Mouse (Mus musculus): ENCODE data around the gene P3h2. TPM values are rescaled to one million over a fixed set of nuclear protein-coding genes. Genes with fewer than 3 reads are reported as not detected.

Gene P3h2
- polyA plus RNA-seq, 1 experiment from 2014 or later = 8.7 TPM

DNA sequence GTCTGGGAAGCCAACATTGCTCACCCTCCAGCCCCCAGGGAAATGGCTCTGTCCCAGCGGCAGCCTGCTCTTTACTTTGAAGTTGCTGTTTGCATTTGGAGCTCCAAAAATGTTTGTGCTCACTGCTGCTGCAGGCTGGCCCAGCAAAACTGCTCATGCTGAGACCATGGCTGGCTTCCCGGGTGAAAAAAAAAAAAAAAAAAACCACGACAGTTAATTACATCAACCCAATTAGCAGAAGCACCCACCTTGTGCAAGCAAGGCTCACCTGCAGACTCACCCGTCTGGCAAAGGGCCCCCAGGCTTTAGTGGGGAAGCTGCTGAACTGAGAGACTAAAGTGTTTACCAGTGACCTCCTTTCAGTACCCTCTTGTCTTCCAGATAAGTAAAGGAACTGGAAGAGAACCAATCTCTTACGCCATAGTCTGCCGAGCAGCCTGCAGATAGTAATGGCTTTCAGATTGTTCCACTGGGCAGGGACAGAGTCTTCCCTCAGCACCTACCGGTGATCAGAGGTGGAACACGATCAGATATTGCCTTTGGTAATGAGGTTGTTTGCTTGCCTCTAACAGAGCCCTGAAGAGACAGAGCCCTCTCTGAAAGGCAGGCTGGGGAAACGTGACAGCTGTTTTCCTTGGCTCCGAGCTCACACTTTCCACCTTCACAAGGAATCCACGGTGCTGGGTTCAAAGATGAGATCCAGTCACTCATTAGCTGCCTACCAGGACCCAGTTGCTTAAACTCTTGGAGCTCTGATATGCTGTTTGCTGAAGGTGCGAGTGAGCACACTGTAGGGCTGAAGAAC, 160.2 kb downstream of the P3h2 start:
- no peak for ATAC-seq (replicated peaks; ENCODE audit: low FRiP score)
- Histone ChIP-seq H3K4me2 (no peak overlapping the region), H3K36me3 (no peaks in the 10 kb centered on the region), H3K27ac (no peak overlapping the region), H3K9me3 (replicated peaks) (no peaks in the 10 kb centered on the region), H3K27me3 (no peaks in the 10 kb centered on the region), H3K4me3 (replicated peaks) (no peak overlapping the region), H3K4me1 (no peaks in the 10 kb centered on the region), H3K9ac (no peak overlapping the region)
- WGBS = 43% methylated on average over 12 of the region's 12 CpGs

DNA sequence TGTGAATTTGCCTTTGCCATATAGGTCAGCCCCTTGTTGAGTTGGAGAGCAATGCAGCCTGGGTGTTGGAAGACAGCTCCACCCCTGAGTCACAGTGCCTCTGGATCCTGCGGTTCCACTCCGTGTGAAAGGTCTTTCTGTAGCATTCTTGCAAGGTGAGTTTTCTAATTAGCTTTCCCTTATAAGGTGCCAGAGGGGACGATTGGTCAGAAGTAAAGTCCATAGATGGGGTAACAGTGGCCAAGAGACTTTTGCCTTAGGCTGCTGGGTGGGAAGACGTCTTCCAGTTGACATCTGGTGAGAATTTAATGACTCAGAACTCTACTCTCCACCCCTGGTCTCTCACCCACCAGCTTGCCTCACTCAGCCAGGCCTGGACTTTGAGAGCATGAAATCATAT, 163.3 kb downstream of the P3h2 start:
- H3K27ac ChIP-seq = no peak overlapping the region
- no peak overlapping the region for H3K4me3 ChIP-seq (replicated peaks)
- no peak for ATAC-seq (replicated peaks; ENCODE audit: low FRiP score)
- 62% methylated on average over 4 of the region's 4 CpGs for WGBS
- no peak overlapping the region for H3K9ac ChIP-seq
- no peak overlapping the region for H3K4me2 ChIP-seq
- no peaks in the 10 kb centered on the region for H3K9me3 ChIP-seq (replicated peaks)
- no peaks in the 10 kb centered on the region for H3K36me3 ChIP-seq
- H3K27me3 ChIP-seq = no peaks in the 10 kb centered on the region
- H3K4me1 ChIP-seq = no peaks in the 10 kb centered on the region

DNA sequence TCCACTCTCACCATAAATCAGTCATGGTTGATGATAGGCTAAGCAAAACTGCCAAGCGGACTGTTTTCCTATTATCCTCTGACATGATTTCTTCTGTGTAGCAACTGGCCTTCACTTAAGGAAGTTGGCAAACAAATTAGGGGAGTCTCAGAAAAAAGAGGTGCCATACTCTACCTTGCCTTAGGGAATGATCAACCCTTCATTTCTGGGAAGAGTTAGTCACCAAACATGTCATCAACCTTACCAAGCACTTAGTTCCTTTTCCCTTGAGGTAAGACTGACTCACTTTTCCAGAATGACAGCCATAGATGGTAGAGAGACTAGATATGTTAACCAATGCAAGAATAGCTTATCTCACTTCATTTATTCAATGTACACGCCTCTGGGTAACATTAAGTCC, 171.4 kb downstream of the P3h2 start:
- Histone ChIP-seq H3K36me3 (no peaks in the 10 kb centered on the region), H3K4me1 (no peaks in the 10 kb centered on the region), H3K27ac (no peak overlapping the region), H3K9ac (no peak overlapping the region), H3K27me3 (no peaks in the 10 kb centered on the region), H3K4me2 (no peak overlapping the region), H3K4me3 (replicated peaks) (no peak overlapping the region), H3K9me3 (replicated peaks) (no peaks in the 10 kb centered on the region)
- ATAC-seq (replicated peaks; ENCODE audit: low FRiP score) = no peak
- WGBS = 87% methylated on average over 2 of the region's 2 CpGs

DNA sequence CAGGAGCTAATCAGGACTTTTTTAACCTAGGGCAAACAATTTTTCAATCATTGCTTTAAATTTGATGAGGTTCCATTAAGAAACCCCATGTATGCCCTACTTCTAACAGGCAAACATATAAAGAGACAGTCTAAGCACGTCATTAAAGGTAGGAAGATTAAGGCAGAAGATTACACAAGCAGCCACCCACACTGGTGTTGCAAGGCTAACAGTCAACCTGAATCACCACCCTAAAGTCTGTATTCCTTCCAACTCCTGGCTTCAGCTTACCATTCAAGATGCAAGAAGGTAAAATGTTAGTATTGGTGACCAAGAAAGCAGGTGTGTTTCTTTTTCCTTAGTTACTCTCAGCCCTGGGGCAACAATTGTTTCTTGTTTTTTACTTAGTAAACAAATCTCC, 193.4 kb downstream of the P3h2 start:
- H3K4me1 ChIP-seq = no peaks in the 10 kb centered on the region
- H3K9me3 ChIP-seq (replicated peaks) = no peaks in the 10 kb centered on the region
- H3K4me3 ChIP-seq (replicated peaks) = no peak overlapping the region
- H3K4me2 ChIP-seq = no peak overlapping the region
- H3K36me3 ChIP-seq = no peaks in the 10 kb centered on the region
- H3K9ac ChIP-seq = no peak overlapping the region
- no peaks in the 10 kb centered on the region for H3K27me3 ChIP-seq
- 76% methylated on average over 1 of the region's 1 CpGs for WGBS
- no peak overlapping the region for H3K27ac ChIP-seq
- ATAC-seq (replicated peaks; ENCODE audit: low FRiP score) = no peak

Data from kidney, embryonic 15.5 days (tissue).